Mouse (Mus musculus): ENCODE results near the gene Ddx24. TPM values are rescaled to one million over a fixed set of nuclear protein-coding genes. Genes with fewer than 3 reads are reported as not detected.

Ddx24 gene
- polyA plus RNA-seq, 1 experiment from 2014 or later, result 93.9 TPM

- H3K4me1 ChIP-seq (ENCODE audit: control insufficient read depth, insufficient read depth, low read length), result no peaks in the 10 kb centered on the region
- H3K36me3 ChIP-seq (ENCODE audit: control insufficient read depth, insufficient read depth, low read length), result no peaks in the 10 kb centered on the region
- H3K27me3 ChIP-seq (ENCODE audit: control insufficient read depth, insufficient read depth, low read length), result no peaks in the 10 kb centered on the region
- H3K27ac ChIP-seq (ENCODE audit: low read depth, low read length), result no peak overlapping the region
- H3K4me3 ChIP-seq (ENCODE audit: low read length), result no peak overlapping the region
- ATAC-seq (ENCODE audit: low FRiP score, low TSS enrichment), result no peak; the same call in 1 of the 2 replicates
- no peak overlapping the region for H3K9ac ChIP-seq (ENCODE audit: low read depth, low read length)
- H3K4me2 ChIP-seq (replicated peaks; ENCODE audit: low read depth, low read length), result no peak overlapping the region
- H3K9me3 ChIP-seq (ENCODE audit: control insufficient read depth, low read length), result no peaks in the 10 kb centered on the region
Observed at GRCm38 (mm10) chr12:103434861-103435260, 9.2 kb upstream of the Ddx24 start.

DNA sequence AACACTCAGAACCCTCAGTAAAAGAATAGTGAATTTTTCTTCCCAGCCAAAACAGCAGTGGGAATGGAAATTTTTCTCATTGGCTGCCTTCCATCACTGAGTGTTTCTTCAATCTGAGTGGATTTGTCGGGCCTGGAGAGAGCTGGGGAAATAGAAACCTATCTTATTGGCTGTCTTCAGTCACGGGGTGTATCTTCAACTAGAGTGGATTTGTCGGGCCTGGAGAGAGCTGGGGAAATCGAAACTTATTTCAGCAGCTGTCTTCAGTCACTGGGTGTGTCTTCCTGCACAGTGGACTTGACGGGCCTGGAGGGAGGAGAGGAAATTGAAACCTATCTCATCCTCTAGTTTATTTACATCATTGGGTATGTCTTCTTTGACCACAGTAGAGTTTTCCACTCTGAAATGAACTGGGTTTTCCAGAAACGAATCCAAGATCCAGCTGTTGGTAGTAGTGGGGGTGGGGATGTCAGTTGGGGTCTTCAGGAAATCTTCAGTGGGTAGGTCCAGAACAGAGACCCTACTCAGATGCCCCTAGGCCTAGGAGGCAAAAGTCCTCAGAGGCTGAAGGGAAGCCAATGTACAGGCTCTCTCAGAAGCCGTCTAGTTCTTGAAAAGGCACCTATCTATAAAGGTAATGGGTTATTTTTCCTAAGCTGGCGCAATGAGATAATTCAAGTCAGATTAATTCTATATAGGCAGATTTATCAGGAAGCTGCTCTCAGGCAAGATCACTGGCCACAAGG, 8.5 kb upstream of the Ddx24 start, which contains the start of gene Ifi27:
TSS of gene Ifi27 (plus strand) at position 226 of the 746 bp plus-strand sequence.
- no peaks in the 10 kb centered on the region for H3K27me3 ChIP-seq (ENCODE audit: control insufficient read depth, insufficient read depth, low read length)
- peak within 1 kb of the TSS; percentile 11; the same call in 1 of the 2 replicates for H3K4me2 ChIP-seq (replicated peaks; ENCODE audit: low read depth, low read length)
- 50% methylated on average over 8 of the region's 8 CpGs for WGBS
- no peak within 1 kb of the TSS for H3K27ac ChIP-seq (ENCODE audit: low read depth, low read length)
- peak within 1 kb of the TSS; percentile 2; the same call in 1 of the 2 replicates for H3K4me3 ChIP-seq (ENCODE audit: low read length)
- no peaks in the 10 kb centered on the region for H3K9me3 ChIP-seq (ENCODE audit: control insufficient read depth, low read length)
- H3K4me1 ChIP-seq (ENCODE audit: control insufficient read depth, insufficient read depth, low read length), result no peaks in the 10 kb centered on the region
- H3K9ac ChIP-seq (ENCODE audit: low read depth, low read length), result no peak within 1 kb of the TSS
- H3K36me3 ChIP-seq (ENCODE audit: control insufficient read depth, insufficient read depth, low read length), result no peaks in the 10 kb centered on the region
- peak; percentile 92 for ATAC-seq (ENCODE audit: low FRiP score, low TSS enrichment)

DNA sequence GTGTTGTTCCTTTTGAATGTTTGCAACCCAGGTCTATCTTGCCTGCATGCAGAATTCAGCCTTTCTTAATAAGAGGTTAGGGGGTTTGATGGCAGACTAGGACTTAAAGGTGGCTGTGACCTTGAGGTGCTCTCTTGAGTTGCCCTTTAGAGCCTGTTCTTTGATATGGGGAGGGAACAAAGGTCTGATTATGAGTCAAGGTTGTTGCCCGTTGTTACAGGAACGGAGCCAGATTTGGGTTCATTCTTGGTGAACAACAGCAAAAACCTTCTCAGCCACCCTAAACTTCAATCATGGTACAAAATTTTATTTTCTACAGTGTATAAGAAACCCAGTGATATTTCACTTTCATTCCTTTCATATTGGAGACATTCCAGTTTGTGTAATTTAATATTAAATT, 7.8 kb upstream of the Ddx24 start:
- no peak overlapping the region for H3K4me3 ChIP-seq (ENCODE audit: low read length)
- H3K4me1 ChIP-seq (ENCODE audit: control insufficient read depth, insufficient read depth, low read length), result no peaks in the 10 kb centered on the region
- WGBS, result 85% methylated on average over 2 of the region's 2 CpGs
- no peak overlapping the region for H3K27ac ChIP-seq (ENCODE audit: low read depth, low read length)
- no peak overlapping the region for H3K4me2 ChIP-seq (replicated peaks; ENCODE audit: low read depth, low read length)
- H3K9me3 ChIP-seq (ENCODE audit: control insufficient read depth, low read length), result no peaks in the 10 kb centered on the region
- no peak for ATAC-seq (ENCODE audit: low FRiP score, low TSS enrichment)
- no peaks in the 10 kb centered on the region for H3K36me3 ChIP-seq (ENCODE audit: control insufficient read depth, insufficient read depth, low read length)
- no peaks in the 10 kb centered on the region for H3K27me3 ChIP-seq (ENCODE audit: control insufficient read depth, insufficient read depth, low read length)
- no peak overlapping the region for H3K9ac ChIP-seq (ENCODE audit: low read depth, low read length)

- peaks cover 19% of the 10 kb centered on the region for H3K36me3 ChIP-seq (ENCODE audit: control insufficient read depth, insufficient read depth, low read length)
- no peak overlapping the region for H3K4me3 ChIP-seq (ENCODE audit: low read length)
- H3K4me2 ChIP-seq (replicated peaks; ENCODE audit: low read depth, low read length), result no peak overlapping the region
- ATAC-seq (ENCODE audit: low FRiP score, low TSS enrichment), result no peak
- 89% methylated on average over 7 of the region's 7 CpGs for WGBS
- no peaks in the 10 kb centered on the region for H3K9me3 ChIP-seq (ENCODE audit: control insufficient read depth, low read length)
- 0 out of 2 replicates have a peak, but pooled peaks cover 6% of the 10 kb centered on the region for H3K4me1 ChIP-seq (ENCODE audit: control insufficient read depth, insufficient read depth, low read length)
- H3K9ac ChIP-seq (ENCODE audit: low read depth, low read length), result no peak overlapping the region
- H3K27ac ChIP-seq (ENCODE audit: low read depth, low read length), result no peak overlapping the region
- no peaks in the 10 kb centered on the region for H3K27me3 ChIP-seq (ENCODE audit: control insufficient read depth, insufficient read depth, low read length)
Observed at GRCm38 (mm10) chr12:103426710-103427109, 1.1 kb upstream of the Ddx24 start.

DNA sequence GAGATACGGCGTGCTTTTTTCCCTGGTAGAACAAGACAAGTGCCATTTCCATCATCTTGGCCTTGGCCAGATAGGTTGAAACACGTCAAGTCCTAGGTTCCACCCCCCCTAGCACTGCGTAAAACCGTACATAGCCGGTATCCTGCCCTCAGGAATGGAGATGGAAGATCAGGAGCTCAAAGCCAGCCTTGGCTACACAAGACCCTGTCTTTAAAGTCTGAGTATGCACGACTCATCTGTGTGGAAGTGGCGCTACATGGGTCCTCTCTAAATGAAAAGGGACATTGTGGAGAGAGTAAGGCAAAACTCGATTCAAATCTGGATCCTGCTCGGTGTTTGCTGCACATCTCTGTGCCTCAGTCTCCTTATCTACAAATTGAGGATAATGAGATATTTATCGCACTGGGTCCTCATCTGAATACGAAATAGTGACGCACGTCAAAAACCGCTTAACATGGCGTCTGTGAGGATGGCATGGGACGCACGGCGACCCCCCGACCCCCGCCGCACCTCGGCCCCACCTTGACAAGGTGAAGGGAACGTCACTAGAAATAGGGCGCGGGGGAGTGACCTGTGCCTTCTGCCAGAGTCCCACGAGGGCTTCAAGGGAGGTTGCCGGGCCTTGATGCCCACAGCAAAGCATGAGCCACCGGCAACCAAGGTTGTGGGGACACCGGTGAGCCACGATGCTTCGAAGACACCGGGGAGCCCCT, 458 bp downstream of the Ddx24 start:
- no peak overlapping the region for H3K27ac ChIP-seq (ENCODE audit: low read depth, low read length)
- ATAC-seq (ENCODE audit: low FRiP score, low TSS enrichment), result no peak
- WGBS, result 8% methylated on average over 33 of the region's 33 CpGs

GRCm38 (mm10) chr12:103408144-103408543, 17.5 kb downstream of the Ddx24 start:
- H3K9ac ChIP-seq (ENCODE audit: low read depth, low read length), result no peak overlapping the region
- H3K27me3 ChIP-seq (ENCODE audit: control insufficient read depth, insufficient read depth, low read length), result no peaks in the 10 kb centered on the region
- ATAC-seq (ENCODE audit: low FRiP score, low TSS enrichment), result no peak
- H3K4me2 ChIP-seq (replicated peaks; ENCODE audit: low read depth, low read length), result no peak overlapping the region
- no peak overlapping the region for H3K4me3 ChIP-seq (ENCODE audit: low read length)
- H3K36me3 ChIP-seq (ENCODE audit: control insufficient read depth, insufficient read depth, low read length), result peaks cover 84% of the 10 kb centered on the region
- H3K27ac ChIP-seq (ENCODE audit: low read depth, low read length), result no peak overlapping the region
- no peaks in the 10 kb centered on the region for H3K9me3 ChIP-seq (ENCODE audit: control insufficient read depth, low read length)
- WGBS, result 94% methylated on average over 10 of the region's 10 CpGs
- no peaks in the 10 kb centered on the region for H3K4me1 ChIP-seq (ENCODE audit: control insufficient read depth, insufficient read depth, low read length)

More for the DNA sequence above, 458 bp downstream of the Ddx24 start:
- 0 out of 2 replicates have a peak, but pooled peaks cover 9% of the 10 kb centered on the region for H3K4me1 ChIP-seq (ENCODE audit: control insufficient read depth, insufficient read depth, low read length)
- no peaks in the 10 kb centered on the region for H3K9me3 ChIP-seq (ENCODE audit: control insufficient read depth, low read length)
- peak overlapping the region; percentile 83 for H3K9ac ChIP-seq (ENCODE audit: low read depth, low read length)
- H3K27me3 ChIP-seq (ENCODE audit: control insufficient read depth, insufficient read depth, low read length), result no peaks in the 10 kb centered on the region
- peaks cover 19% of the 10 kb centered on the region for H3K36me3 ChIP-seq (ENCODE audit: control insufficient read depth, insufficient read depth, low read length)
- H3K4me3 ChIP-seq (ENCODE audit: low read length), result peak overlapping the region; percentile 97
- H3K4me2 ChIP-seq (replicated peaks; ENCODE audit: low read depth, low read length), result peak overlapping the region; percentile 91

- ATAC-seq (ENCODE audit: low FRiP score, low TSS enrichment), result no peak
- Histone ChIP-seq H3K27me3 (ENCODE audit: control insufficient read depth, insufficient read depth, low read length) (no peaks in the 10 kb centered on the region), H3K9me3 (ENCODE audit: control insufficient read depth, low read length) (no peaks in the 10 kb centered on the region), H3K4me3 (ENCODE audit: low read length) (no peak within 1 kb of the TSS), H3K4me2 (replicated peaks; ENCODE audit: low read depth, low read length) (no peak within 1 kb of the TSS), H3K36me3 (ENCODE audit: control insufficient read depth, insufficient read depth, low read length) (peaks cover 80% of the 10 kb centered on the region), H3K27ac (ENCODE audit: low read depth, low read length) (no peak within 1 kb of the TSS), H3K9ac (ENCODE audit: low read depth, low read length) (no peak within 1 kb of the TSS), H3K4me1 (ENCODE audit: control insufficient read depth, insufficient read depth, low read length) (no peaks in the 10 kb centered on the region)
- WGBS, result 97% methylated on average over 4 of the region's 4 CpGs
Observed at GRCm38 (mm10) chr12:103407720-103408119, 17.9 kb downstream of the Ddx24 start, which contains the start of gene 9330161L09Rik. Gene 9330161L09Rik, minus strand, starts transcription at chr12:103407820.

DNA sequence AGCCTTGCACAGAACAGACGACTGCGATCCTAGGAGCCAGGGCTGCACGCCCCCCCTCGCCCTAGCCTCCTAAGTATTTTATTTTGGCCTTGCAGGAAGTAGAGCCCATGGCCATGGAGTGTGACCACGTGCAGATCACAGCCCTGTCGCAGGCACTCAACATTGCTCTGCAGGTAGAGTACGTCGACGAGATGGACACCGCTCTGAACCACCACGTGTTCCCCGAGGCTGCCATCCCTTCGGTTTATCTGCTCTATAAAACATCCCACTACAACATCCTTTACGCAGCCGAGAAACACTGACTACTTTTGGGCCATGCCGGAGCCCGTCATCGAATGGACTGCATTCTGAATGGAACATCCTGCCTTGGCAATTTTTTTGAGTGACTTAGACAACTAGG, 21.5 kb downstream of the Ddx24 start:
- no peak for ATAC-seq (ENCODE audit: low FRiP score, low TSS enrichment)

DNA sequence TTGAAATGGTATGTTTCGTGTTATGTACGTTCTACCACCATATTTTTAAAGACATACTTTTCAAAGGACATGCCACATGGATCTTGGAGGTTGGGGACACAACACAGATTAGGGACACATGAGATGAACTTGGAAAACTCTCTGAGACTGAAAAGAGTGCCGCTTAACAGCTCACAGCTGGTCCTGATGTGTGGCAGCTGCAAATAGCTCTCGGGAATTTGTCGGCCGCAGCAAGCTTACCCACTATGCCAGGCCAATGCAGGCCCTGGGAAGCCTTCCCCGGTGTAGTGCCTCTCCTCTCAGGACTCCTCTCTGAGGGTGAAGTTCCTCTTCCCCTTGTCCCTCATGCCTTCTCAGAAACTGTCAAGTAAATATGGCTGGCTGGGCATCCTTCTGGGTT, 28.9 kb downstream of the Ddx24 start:
- Histone ChIP-seq H3K36me3 (ENCODE audit: control insufficient read depth, insufficient read depth, low read length) (no peaks in the 10 kb centered on the region), H3K27ac (ENCODE audit: low read depth, low read length) (no peak overlapping the region), H3K9me3 (ENCODE audit: control insufficient read depth, low read length) (no peaks in the 10 kb centered on the region), H3K27me3 (ENCODE audit: control insufficient read depth, insufficient read depth, low read length) (no peaks in the 10 kb centered on the region), H3K4me2 (replicated peaks; ENCODE audit: low read depth, low read length) (no peak overlapping the region), H3K9ac (ENCODE audit: low read depth, low read length) (no peak overlapping the region), H3K4me1 (ENCODE audit: control insufficient read depth, insufficient read depth, low read length) (no peaks in the 10 kb centered on the region), H3K4me3 (ENCODE audit: low read length) (no peak overlapping the region)
- 79% methylated on average over 7 of the region's 7 CpGs for WGBS
- ATAC-seq (ENCODE audit: low FRiP score, low TSS enrichment), result no peak

More for the DNA sequence above, 21.5 kb downstream of the Ddx24 start:
- H3K4me1 ChIP-seq (ENCODE audit: control insufficient read depth, insufficient read depth, low read length), result no peaks in the 10 kb centered on the region
- H3K9me3 ChIP-seq (ENCODE audit: control insufficient read depth, low read length), result no peaks in the 10 kb centered on the region
- H3K27ac ChIP-seq (ENCODE audit: low read depth, low read length), result no peak overlapping the region
- H3K27me3 ChIP-seq (ENCODE audit: control insufficient read depth, insufficient read depth, low read length), result no peaks in the 10 kb centered on the region
- H3K9ac ChIP-seq (ENCODE audit: low read depth, low read length), result no peak overlapping the region
- H3K4me3 ChIP-seq (ENCODE audit: low read length), result no peak overlapping the region
- peaks cover 46% of the 10 kb centered on the region for H3K36me3 ChIP-seq (ENCODE audit: control insufficient read depth, insufficient read depth, low read length)
- WGBS, result 87% methylated on average over 18 of the region's 18 CpGs
- H3K4me2 ChIP-seq (replicated peaks; ENCODE audit: low read depth, low read length), result no peak overlapping the region

Data from kidney, embryonic 14.5 days (tissue).